Mouse (Mus musculus): Measurements from ENCODE around the gene Hk2.

Hk2 gene

DNA sequence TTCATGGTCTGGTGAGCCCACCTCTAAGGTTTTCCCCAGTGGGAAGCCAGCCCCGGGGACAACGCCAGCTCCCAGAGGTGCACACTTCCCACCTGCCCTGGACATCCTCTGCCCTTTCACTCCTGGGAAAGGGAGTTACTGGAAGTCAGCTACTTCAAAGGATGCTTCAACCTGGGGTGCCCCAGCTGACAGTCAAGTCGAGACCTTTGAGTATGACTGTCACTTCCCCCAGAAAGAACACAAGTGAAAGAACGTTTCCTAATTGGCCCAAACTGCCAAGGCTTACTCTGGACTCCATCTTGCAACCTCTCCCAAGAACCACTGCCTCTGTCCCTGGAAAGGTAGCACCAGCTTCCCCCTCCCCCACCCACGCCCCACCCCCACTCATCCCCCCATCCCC is 4.5 kb downstream of the Hk2 start:
- no peak for DNase-seq

DNA sequence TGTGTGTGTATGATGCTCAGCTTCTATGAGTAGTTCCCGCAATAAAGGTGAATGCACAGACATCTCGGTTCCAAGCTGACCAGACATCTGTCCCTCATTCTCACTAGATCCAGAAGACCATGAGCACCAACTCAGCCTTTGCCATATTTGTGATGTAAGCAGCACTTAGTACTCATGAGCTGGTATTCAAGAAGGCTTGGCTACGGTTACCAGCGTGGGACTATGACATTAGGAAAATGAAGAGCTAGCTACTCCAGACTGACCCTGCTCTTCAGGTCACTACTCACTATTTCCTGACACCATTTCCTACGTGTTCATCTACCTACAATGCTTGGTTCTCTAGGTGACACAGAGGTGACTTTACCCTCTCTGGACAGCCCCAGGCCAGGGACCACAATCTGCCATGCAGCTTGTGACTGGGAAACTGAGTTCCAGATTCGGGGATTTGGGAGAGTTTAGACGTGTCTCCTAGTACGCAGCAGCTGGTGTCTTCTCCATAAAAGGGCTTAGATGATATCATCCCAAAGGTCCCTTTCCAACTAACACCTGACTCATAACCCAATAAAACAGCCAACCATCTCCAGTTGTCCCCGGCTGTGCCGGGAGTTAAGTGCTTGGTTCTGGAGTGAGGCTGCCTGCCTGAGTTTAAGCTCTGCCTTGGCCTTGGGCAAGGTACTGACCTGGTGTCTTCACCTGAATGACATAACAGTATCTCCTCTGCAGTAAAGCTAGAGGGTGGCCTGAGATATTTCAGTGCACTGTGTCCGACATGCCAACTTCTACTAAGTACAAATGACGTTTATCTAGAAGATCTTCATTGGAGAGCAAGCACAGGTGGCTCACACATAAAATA is 6.3 kb downstream of the Hk2 start:
- no peak for DNase-seq

GRCm38 (mm10) chr6:82766636-82767035 is 7.6 kb downstream of the Hk2 start:
- DNase-seq = no peak

DNA sequence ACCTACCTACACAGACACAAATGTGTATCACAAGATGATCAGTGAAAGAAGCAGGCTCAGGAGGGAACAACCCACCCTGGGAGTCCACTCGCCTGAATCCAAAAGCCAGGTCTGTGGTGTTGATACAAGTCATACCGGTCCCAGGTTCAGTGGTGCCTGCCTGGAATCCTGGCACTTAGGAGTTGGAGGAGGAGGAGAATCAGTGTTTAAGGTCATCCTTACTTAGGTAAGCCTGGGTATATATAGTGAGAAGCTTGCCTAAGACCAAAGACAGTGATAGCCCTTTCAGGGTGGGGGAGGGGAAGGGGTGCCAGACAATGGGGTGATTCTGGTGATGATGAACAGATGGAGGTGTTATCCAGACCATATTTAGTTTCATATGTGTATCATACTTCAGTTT is 9.0 kb downstream of the Hk2 start:
- DNase-seq = no peak

GRCm38 (mm10) chr6:82763871-82764503 is 10.3 kb downstream of the Hk2 start:
- DNase-seq = no peak

DNA sequence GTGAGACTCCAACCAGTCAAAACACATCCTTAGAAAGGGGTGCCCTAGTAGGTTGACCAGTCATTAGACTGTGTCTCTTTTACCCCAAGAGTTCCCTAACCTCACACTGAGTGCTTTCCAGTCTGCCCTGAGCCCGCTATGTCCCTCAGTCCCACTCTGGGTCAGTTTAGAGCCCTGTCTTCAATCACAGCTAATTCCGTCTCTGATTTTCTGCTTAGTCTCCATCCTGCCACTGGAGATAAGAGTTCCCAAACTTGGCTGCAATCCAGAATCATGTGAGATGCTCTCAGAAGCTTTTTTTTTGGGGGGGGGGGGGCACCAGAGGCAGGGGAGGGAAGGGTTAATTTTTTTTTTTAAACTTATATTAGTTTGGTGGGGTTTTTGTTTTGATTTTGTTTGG is 11.5 kb downstream of the Hk2 start:
- DNase-seq = no peak

GRCm38 (mm10) chr6:82760749-82761357 is 13.4 kb downstream of the Hk2 start:
- no peak for DNase-seq

GRCm38 (mm10) chr6:82759241-82759640 is 15.0 kb downstream of the Hk2 start:
- no peak for DNase-seq

- DNase-seq = no peak
Measured at GRCm38 (mm10) chr6:82756799-82757210, 17.4 kb downstream of the Hk2 start.

DNA sequence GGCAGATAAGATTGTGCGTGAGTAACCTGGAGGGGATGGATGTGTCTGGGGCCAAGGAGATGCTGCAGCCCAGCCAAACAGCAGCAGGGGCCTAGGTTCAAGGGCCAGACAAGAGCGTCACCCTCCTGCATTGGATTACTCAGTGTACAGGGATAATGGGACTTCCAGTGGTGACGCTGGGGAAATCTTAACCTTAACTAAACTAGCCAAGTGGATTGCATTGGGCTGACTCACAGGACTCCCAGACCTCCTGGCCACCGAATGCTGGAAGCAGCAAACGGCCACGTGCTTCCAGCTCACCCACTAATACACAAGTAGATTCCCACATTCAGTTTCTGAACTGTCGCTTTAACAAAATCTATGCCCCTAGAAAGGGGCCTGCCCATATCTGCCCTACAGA is 18.0 kb downstream of the Hk2 start:
- DNase-seq = no peak

GRCm38 (mm10) chr6:82755338-82755737 is 18.9 kb downstream of the Hk2 start:
- no peak for DNase-seq

- DNase-seq = no peak
Measured at GRCm38 (mm10) chr6:82754769-82755168, 19.5 kb downstream of the Hk2 start.

GRCm38 (mm10) chr6:82753638-82754361 is 20.5 kb downstream of the Hk2 start:
- DNase-seq = no peak

DNA sequence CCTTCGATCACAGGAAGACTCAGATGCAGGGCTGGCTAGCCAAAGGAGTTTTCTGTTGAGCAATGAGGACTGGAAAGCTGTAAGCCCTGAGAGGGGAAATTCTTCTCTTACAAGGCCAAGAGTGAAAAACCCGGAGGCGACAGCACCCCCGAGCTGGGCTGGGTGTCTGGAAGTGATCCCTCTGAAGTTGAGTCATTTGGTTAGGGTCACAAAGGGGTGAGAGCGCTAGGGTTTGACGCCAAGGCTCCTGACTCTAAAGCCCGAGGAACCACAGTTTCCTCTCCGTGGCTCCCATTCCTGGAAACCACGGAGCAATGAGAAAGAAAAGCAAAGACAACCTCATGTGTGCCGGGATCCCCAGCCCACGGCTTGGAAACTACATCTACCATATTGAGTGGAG is 21.2 kb downstream of the Hk2 start:
- DNase-seq = no peak

DNA sequence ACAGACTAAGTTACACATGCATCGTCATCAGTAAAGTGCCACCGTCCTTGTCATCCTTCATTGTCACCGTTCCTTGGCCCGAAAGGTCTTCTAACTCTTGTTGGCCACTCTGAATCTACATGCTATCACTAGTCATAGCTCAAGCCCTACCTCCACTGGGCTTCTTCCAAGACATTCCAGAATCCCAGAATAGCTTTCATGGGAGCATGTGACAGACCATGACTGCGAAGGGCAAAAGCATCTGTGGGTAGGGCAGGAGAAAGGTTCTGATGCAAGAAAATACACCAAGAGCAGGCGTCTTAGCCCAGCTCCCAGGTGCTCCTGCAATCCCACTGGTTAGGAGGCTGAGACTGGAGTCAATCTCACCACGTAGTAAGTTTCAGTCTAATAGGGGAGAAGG is 22.5 kb downstream of the Hk2 start:
- no peak for DNase-seq

DNA sequence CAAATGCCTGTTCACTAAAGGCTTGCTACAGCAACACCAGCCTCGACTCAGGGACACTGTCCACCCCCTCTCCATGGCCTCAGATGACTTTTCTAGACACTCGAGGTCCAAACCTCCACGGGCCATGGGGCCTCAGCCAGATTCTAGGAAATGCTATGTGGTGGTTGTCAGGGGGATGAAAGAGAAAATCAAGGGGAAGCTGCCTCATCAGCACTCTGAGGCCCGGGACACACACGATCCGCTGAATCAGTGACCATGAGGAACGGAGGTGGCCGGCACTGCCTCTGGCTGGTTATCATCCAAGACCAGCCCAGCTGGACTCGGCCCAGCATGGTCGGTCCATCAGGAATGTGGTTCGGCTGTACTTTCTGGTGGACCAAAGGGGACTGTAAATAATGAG is 23.2 kb downstream of the Hk2 start:
- DNase-seq = no peak

GRCm38 (mm10) chr6:82750063-82750462 is 24.2 kb downstream of the Hk2 start:
- DNase-seq = no peak

DNA sequence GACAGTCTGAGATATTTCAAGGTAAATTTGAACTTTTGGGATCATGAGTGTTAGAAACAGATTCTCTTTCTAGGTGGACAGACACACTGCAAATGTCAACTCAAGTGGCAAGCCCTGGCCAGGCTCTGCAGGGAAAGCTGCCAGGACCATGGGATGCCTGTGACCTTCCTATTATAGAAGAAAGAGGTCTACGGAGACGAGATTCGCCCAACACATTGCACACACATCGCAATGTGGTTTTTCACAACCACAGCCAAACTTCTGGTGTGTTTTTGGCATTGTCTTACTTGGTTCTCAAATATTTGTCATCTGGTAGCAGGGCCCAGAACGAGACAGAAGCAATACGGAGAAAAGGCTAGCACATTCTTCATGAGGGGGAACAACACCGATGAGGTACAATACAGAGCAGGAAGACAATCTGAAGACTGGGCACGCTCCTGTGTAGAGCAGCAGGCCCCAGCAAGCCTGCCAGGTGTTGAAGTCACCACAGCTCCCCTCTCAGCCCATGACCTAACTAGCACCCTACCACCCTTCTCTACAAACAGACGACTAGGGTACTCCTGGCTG is 26.1 kb downstream of the Hk2 start:
- no peak for DNase-seq

GRCm38 (mm10) chr6:82747085-82747484 is 27.2 kb downstream of the Hk2 start:
- DNase-seq = no peak

DNA sequence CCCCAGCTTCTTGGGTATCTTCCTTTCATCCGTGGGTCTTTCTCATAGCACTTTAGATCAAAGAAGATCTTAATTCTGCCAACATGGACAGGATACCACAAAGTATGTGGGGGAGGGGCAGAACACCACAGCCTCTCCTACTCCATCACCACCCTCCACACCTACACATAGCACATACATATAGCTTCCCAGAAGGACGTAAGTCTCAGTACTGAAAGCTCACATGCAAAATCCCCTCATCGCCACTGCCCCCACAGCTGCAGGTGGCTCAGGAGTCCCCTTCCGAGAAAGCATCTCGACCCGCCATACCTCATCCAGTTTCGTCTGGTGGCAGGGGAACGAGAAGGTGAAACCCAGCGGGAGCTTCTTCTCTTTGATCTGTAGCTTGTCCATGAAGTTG is 29.7 kb downstream of the Hk2 start:
- DNase-seq = no peak

DNA sequence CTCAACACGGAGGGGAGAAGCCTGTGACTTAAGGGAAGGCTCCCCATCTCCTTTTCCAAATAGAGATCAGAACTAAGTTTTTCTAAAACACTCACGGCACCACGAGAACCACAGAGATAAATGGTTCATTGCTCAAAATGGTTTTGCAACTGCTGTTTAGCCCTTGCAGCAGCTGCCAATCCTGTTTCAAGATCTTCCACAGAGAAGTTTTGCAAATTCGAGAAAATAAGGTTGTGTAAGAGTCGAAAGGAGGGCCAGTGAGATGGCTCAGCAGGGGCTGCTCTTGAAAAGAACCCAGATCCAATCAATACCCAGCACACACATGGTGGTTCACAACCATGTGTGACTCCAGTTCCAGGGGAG is 32.8 kb downstream of the Hk2 start:
- no peak for DNase-seq

DNA sequence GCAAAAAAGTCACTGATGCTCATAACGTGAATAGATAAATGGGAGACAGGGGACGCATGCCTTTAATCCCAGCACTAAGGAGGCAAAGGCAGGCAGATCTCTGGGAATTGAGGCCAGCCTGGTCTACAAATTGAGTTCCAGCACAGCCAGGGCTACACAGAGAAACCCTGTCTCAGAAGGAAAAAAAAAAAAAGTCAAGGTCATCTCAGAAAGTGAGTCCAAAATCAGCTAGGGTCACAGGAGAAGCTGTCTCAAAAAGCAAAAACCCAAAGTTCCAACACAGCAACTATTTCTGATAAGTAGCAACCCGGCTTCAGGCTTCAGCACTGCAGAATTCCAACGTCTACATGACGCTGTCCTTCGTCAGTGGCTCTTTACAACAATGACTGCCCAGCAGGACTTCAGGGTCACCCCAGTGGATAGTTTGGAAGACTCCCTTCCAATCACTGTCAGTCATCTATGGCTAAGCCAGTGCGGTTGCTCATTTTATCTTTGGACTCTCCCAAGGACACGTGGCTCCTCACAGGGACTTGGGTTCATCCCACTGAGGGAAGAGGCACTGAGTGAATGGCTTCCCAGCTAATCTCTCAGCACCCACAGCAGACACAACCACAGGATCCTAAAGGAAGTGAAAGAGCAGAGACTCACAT is 33.3 kb downstream of the Hk2 start:
- no peak for DNase-seq

- DNase-seq = peak; percentile 13
Measured at GRCm38 (mm10) chr6:82740269-82740668, 34.0 kb downstream of the Hk2 start.

All from right cerebral cortex, postnatal 25 days (tissue).